Mouse (Mus musculus) WW6 (cell line): Measurements from ENCODE around the gene Slc26a6.

Experiments used
- DNase-seq: peaks from one replicate; pipeline ENCODE4 v3.0.0-alpha.2; 2013; ENCODE audit warnings: low read depth, low spot score

Gene Slc26a6

GRCm38 (mm10) chr9:108852976-108853375 is at the start of gene Slc26a6:
Slc26a6 (plus strand) TSS chr9:108853283.
- no peak for DNase-seq

GRCm38 (mm10) chr9:108805768-108806167 is 47.3 kb upstream of the Slc26a6 start:
- DNase-seq = no peak

- no peak for DNase-seq
These were observed 46.7 kb upstream of the Slc26a6 start for GRCm38 (mm10) chr9:108806379-108806778.

- no peak for DNase-seq
These were observed 46.3 kb upstream of the Slc26a6 start for GRCm38 (mm10) chr9:108806831-108807230.

GRCm38 (mm10) chr9:108807674-108808073 is 45.4 kb upstream of the Slc26a6 start:
- no peak for DNase-seq

GRCm38 (mm10) chr9:108808163-108808665 is 44.9 kb upstream of the Slc26a6 start, which contains the start of gene Nckipsd:
Nckipsd (plus strand) TSS chr9:108808368.
- DNase-seq = no peak

- no peak for DNase-seq
These were observed 43.9 kb upstream of the Slc26a6 start for GRCm38 (mm10) chr9:108809188-108809587.

GRCm38 (mm10) chr9:108809723-108810122 is 43.4 kb upstream of the Slc26a6 start:
- DNase-seq = no peak

GRCm38 (mm10) chr9:108810516-108810915 is 42.6 kb upstream of the Slc26a6 start:
- DNase-seq = no peak

GRCm38 (mm10) chr9:108815557-108815956 is 37.5 kb upstream of the Slc26a6 start:
- no peak for DNase-seq

GRCm38 (mm10) chr9:108819495-108819894 is 33.6 kb upstream of the Slc26a6 start:
- no peak for DNase-seq

GRCm38 (mm10) chr9:108820077-108820476 is 33.0 kb upstream of the Slc26a6 start:
- no peak for DNase-seq

GRCm38 (mm10) chr9:108824144-108824685 is 28.9 kb upstream of the Slc26a6 start:
- no peak for DNase-seq

GRCm38 (mm10) chr9:108824755-108825413 is 28.2 kb upstream of the Slc26a6 start:
- peak; percentile 93 for DNase-seq

- DNase-seq = peak; percentile 81
These were observed 27.0 kb upstream of the Slc26a6 start, which contains the start of gene Celsr3 for GRCm38 (mm10) chr9:108825820-108826699. Celsr3 (plus strand) TSS chr9:108826320.

- DNase-seq = no peak
These were observed 26.3 kb upstream of the Slc26a6 start for GRCm38 (mm10) chr9:108826700-108827340.

GRCm38 (mm10) chr9:108827454-108827853 is 25.6 kb upstream of the Slc26a6 start:
- no peak for DNase-seq

- DNase-seq = no peak
These were observed 25.2 kb upstream of the Slc26a6 start for GRCm38 (mm10) chr9:108827906-108828305.

- no peak for DNase-seq
These were observed 21.4 kb upstream of the Slc26a6 start for GRCm38 (mm10) chr9:108831637-108832036.

GRCm38 (mm10) chr9:108832390-108833108 is 20.5 kb upstream of the Slc26a6 start:
- peak; percentile 90 for DNase-seq

- no peak for DNase-seq
These were observed 10.1 kb upstream of the Slc26a6 start for GRCm38 (mm10) chr9:108842989-108843388.
